Mouse (Mus musculus) left cerebral cortex, adult 9 months (tissue): ENCODE data around the gene Mkks.

Source experiments
- DNase-seq, 2 experiments: peaks; one replicate each; pipeline ENCODE4 v3.0.0; 2022; ENCODE audit warnings: low spot score in 2 of 2

Gene Mkks

DNA sequence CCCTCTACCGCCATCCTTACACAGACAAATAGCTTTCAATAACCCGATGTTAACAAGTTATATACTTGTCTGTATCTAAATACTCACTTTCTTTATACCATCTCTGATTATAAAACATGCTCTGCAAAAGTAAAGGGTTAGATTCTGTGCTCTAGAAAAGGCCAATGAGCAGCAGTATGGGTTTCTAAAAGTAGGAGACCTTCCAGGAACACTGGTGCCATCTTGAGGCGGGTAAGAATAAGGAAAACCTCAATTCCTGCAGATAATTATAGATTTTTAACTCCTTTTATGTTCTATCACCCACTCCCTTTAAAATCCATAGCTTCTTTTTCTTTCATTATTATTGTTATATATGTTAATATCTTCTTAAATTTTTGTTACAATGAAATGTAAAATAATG, 55.3 kb downstream of the Mkks start:
- DNase-seq, result peak in 1 of 2 experiments; percentile 11

DNA sequence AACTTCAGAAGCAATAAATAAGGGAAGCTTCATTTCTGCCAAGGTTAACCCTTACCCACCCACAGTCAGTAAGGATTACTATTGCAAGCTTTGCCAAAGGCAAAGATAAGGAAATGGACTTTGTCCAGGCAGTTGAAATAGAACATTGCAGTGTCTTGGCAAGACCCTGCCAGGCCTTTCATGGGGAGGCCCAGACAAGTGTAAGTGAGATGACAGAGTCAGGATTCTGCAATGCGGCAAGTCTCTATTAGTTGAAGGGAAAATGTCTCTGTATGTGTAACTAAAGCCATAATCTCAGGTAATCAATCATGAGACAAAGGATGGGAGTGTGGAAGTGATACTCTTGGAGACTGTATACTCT, 56.5 kb downstream of the Mkks start:
- no peak for DNase-seq

DNA sequence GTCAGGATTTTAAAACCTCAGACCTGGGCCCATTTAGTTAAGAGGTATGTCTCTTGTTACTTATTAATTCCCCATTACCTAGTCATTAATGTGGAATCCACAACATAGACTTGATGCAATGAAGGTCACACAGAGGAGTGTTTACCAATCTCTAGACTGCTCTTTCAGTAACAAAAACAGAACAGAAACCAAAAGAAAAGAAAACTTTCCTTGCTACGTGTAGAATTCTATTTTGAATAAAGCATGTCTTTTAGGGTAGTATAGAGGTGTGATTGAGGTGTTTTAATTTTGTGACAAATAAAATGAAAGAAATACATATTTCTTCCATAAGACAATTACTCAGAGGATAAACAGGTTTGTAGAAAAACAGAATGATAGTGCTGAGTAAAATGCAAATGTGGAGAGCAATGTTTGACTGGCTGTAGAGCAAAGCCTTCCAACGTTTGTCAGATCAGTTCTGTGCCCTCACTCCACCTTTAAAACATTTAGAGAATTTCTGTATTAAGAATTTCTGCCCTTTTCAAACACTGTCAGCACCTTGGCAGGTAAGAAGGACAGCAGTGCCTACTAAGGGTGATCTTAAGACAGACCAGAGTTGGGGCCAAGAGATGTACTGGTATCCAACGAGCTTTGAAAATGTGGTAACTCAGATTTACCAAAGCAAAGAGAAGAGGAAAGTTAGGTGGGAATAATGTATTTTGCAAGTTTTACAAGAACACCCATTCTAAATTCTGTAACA, 57.0 kb downstream of the Mkks start:
- DNase-seq, result no peak

DNA sequence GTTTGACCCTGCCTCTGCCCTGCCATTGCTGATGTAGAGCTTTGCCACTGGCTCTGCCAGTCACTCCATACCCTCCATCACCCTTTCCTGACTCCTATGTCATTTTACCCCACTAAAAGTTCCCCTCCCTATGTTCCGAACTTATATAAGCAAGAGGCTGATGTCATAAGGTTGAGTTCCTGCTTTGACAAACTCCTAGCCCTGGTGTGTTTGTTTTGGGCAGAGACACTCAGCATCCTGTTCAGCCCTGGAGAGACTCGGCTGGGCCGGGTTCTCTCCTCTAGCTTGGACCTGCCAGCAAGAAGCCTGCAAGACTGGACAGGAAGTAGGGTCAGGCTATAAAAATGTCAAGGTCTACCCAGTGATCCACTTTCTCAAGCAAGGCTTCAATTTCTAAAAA, 58.3 kb downstream of the Mkks start:
- no peak for DNase-seq

DNA sequence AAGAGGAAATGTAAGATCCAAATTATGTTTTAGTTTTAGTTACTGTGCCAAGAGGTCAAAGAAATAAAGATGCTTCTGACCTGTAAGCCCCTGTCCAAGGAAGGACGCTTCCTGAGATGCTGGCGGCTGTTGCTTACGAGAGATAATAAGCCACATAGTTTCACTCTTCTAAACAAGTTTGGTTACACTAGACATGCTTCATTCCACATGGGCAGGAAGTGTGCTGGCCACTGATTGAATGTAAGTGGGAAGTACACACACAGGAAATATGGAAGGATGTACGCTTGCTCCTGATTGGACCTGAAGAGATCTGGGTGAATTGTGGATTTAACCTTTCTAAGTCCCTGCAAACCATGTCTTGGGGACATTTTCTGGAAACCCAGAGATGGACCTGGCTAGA, 63.6 kb downstream of the Mkks start:
- no peak for DNase-seq
